Mouse (Mus musculus): ENCODE results near the gene Mab21l2.

The Mab21l2 gene

GRCm38 (mm10) chr3:86548091-86549015 lies at the start of gene Mab21l2:
TSS of gene Mab21l2 (minus strand) at chr3:86548629.
- no peak for DNase-seq (ENCODE audit: low spot score)

GRCm38 (mm10) chr3:86575312-86575711 lies 26.9 kb upstream of the Mab21l2 start:
- no peak for DNase-seq (ENCODE audit: low spot score)

- DNase-seq (ENCODE audit: low spot score): no peak
Observed at GRCm38 (mm10) chr3:86572519-86573244, 24.3 kb upstream of the Mab21l2 start.

DNA sequence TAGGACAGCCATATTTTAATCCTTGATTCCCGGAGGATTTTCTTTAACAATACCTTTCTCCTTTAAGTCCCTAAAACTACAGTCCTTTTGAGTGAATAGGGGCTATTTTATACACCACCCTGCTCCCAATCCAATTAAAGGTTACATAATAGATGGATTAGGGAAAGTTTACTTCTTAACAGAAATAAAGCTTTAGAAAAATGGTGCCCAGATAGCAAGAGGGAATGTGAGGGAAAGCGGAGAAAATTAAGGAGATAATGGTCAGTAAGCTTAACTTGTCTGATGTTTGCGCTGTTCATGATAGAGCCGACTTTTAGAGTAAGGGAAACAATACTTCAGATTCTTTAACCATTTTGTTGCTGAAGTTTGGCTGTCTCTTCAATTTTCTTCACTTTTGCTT lies 23.1 kb upstream of the Mab21l2 start:
- no peak for DNase-seq (ENCODE audit: low spot score)

- no peak for DNase-seq (ENCODE audit: low spot score)
Observed at GRCm38 (mm10) chr3:86567312-86567711, 18.9 kb upstream of the Mab21l2 start.

- DNase-seq (ENCODE audit: low spot score): no peak
Observed at GRCm38 (mm10) chr3:86561396-86561795, 13.0 kb upstream of the Mab21l2 start.

GRCm38 (mm10) chr3:86561023-86561344 lies 12.6 kb upstream of the Mab21l2 start:
- DNase-seq (ENCODE audit: low spot score): no peak

GRCm38 (mm10) chr3:86560281-86561022 lies 12.0 kb upstream of the Mab21l2 start:
- DNase-seq (ENCODE audit: low spot score): no peak

DNA sequence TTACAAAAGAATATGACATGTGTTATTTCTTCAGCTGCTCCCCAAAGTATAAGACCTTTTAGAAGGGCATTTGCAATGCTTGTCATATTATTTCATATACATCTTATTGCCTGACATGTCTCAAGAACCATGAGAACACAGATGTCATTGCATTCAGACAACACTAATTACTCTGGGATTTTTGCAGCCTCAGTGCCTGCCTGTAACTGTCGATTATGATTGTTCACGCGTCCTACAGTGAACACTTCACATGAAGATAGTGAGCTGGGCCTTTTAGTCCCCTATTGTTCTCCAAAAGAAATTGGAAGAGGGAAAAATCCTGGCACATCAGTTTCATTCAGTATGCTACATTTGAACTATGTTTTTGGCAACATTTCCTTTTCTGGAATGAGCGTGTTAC lies 11.2 kb upstream of the Mab21l2 start:
- DNase-seq (ENCODE audit: low spot score): no peak

DNA sequence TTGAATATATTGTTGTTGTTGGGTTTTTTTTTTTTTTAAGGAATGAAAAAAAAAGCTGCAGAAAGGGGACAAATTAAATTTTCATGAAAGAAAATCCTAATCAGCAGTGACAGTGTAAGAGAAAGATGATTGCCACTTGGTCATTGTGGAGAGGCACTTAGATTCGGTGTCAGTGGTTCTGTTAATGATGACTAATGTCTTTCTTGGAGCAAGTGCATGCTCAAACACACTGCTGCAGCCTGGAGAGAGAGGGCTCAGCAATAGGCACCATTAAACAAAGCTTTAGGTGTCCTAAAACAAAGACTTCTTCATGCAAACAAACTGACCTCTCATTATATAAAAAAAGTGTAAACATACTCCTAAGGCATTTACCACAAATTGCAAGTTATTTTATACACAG lies 10.5 kb upstream of the Mab21l2 start:
- no peak for DNase-seq (ENCODE audit: low spot score)

- no peak for DNase-seq (ENCODE audit: low spot score)
Observed at GRCm38 (mm10) chr3:86552170-86552569, 3.7 kb upstream of the Mab21l2 start.

- no peak for DNase-seq (ENCODE audit: low spot score)
Observed at GRCm38 (mm10) chr3:86551011-86551728, 2.7 kb upstream of the Mab21l2 start.

DNA sequence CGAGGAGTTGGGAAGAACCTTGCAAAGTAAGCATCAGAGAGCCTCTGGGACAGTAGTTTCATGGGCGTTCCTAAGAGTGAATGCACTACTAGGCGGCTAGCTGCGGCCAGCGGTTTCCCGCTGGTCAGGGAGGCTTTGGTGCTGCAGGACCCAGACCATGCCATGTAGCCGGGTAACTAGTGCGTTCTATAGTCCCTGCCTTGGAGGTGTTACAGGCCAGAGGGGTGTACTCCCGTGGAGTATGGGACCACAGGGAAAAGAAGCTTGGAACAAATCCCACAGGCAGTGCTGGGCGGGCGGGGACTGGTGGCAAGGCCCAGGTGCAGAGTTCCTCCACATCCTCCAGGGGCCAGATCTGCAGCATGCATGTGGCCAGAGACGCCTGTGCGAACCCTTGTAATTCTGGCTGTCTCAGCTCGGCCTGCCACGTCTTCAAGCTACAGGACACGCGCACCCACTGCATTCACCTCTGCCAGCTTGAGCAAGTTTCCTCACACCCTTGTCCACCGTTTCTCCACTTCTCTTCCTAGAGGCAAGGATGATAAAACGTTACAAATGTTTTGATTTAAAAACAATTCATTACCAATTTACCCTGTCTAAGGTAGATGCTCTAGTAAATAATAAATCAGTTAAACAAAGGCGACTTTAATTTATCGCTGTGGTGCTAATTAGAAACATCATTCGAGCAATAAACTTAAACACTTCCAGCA lies 2.0 kb upstream of the Mab21l2 start:
- DNase-seq (ENCODE audit: low spot score): no peak

- no peak for DNase-seq (ENCODE audit: low spot score)
Observed at GRCm38 (mm10) chr3:86547251-86547791, 1.1 kb downstream of the Mab21l2 start.

DNA sequence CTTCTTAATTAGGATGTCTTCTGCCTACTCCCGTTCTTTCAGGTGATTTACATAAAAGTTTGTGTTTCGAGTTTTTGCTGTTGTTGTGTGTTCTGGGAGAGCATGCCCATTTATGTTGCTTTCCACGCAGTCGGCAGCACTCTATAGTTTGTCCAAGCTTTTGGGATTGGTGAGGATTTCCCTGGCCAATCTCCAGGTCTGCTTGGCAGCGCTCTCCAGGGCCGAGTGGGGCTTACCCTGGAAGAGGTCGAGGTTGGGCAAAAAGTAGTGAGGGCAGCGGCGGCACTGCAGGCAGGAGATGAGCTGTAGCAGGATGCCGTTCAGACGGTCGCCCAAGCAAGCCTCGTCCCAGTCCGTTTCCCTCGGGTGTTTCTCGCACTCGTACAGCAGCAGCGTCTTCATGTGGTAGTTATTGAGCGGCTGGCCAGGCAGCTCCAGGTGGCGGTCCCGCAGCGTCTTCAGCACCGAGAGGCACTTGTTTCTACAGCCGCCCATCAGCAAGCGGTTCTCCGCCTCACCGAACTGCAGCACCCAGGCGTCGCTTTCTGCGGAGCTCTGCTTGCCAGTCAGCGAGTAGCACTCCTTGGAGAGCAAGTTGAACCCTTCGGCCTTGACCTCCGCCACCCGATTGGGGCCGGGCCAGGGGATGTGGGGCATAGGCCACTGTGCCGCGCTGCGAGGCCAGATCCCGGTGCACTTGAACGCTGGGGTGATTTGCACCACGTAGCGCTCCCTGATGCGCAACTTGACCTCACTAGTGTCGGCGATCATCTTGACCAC lies 1.8 kb downstream of the Mab21l2 start:
- peak; percentile 50 for DNase-seq (ENCODE audit: low spot score)

- DNase-seq (ENCODE audit: low spot score): no peak
Observed at GRCm38 (mm10) chr3:86545945-86546344, 2.5 kb downstream of the Mab21l2 start.

DNA sequence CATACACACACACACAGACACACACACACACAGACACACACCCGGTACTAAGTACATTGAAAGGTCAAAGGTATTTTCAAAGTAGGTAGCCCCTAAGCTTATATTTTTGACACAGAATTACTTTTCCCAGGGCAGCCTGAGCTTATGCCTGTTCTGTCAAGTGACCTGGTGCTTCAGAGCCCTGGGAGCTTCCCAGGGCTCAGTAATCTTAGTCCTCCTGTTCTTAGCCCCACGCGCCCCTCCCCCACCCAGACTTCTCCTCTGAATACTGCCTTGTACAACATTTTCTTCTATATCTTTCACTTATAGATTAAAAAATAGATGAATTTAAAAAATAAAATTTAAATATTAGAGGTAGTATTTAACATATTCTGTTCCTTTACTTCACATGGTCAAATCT lies 3.6 kb downstream of the Mab21l2 start:
- no peak for DNase-seq (ENCODE audit: low spot score)

GRCm38 (mm10) chr3:86541863-86542397 lies 6.5 kb downstream of the Mab21l2 start:
- DNase-seq (ENCODE audit: low spot score): no peak

GRCm38 (mm10) chr3:86541074-86541614 lies 7.3 kb downstream of the Mab21l2 start:
- DNase-seq (ENCODE audit: low spot score): no peak

Data from ovary, postnatal 36 days (tissue).